Mouse (Mus musculus) forebrain, embryonic 15.5 days (tissue): Measurements from ENCODE around the gene 4930432M17Rik. TPM values are rescaled to one million over a fixed set of nuclear protein-coding genes. Genes with fewer than 3 reads are reported as not detected.

Source experiments
- ATAC-seq: fragments of 200-750 bp; cut with Nextera tagmentation; replicated peaks from 2 replicates; pipeline ENCODE4 v1.8.0; 2017; ENCODE audit warnings: mild to moderate bottlenecking, moderate TSS enrichment, moderate library complexity
- H3K27ac ChIP-seq: fragments of 300-500 bp; sonication (generic); replicated peaks from 2 replicates; pipeline ENCODE4 v1.5.1; 2015; ENCODE audit warnings: mild to moderate bottlenecking, inconsistent platforms
- H3K27me3 ChIP-seq: fragments of 300-500 bp; sonication (generic); 2 replicates; pipeline ENCODE4 v1.6.1; 2015; ENCODE audit warnings: inconsistent platforms
- H3K36me3 ChIP-seq: fragments of 300-500 bp; sonication (generic); 2 replicates; pipeline ENCODE4 v1.6.1; 2015; ENCODE audit warnings: mild to moderate bottlenecking, inconsistent platforms
- H3K4me1 ChIP-seq: fragments of 300-500 bp; sonication (generic); 2 replicates; pipeline ENCODE4 v1.6.1; 2015; ENCODE audit warnings: inconsistent platforms
- H3K4me2 ChIP-seq: fragments of 300-500 bp; sonication (generic); replicated peaks from 2 replicates; pipeline ENCODE4 v1.6.1; 2015; ENCODE audit warnings: mild to moderate bottlenecking, inconsistent platforms
- H3K4me3 ChIP-seq: fragments of 300-500 bp; sonication (generic); 2 replicates; pipeline ENCODE4 v1.5.1; 2015; ENCODE audit warnings: mild to moderate bottlenecking, inconsistent platforms
- H3K9ac ChIP-seq: fragments of 300-500 bp; sonication (generic); replicated peaks from 2 replicates; pipeline ENCODE4 v1.6.1; 2015; ENCODE audit warnings: mild to moderate bottlenecking, inconsistent platforms
- H3K9me3 ChIP-seq: fragments of 300-500 bp; sonication (generic); 2 replicates; pipeline ENCODE4 v1.6.1; 2016; ENCODE audit warnings: inconsistent platforms
- WGBS: fragments of 180-500 bp; shearing (Covaris S2); methylation state at CpG from one replicate; pipeline ENCODE4 v1.1.7; 2015; ENCODE audit warnings: mixed read lengths; 5-methylcytosine and 5-hydroxymethylcytosine counted together
- polyA plus RNA-seq: library from polyadenylated mRNA; unstranded; fragments of >200 nt; fragmentation: Nextera tagmentation; extraction: Ambion mirVana; gene quantifications from 2 replicates; pipeline ENCODE4 v1.2.1, GENCODE M21; 2015

Gene 4930432M17Rik
- polyA plus RNA-seq, 1 experiment from 2014 or later = not detected

DNA sequence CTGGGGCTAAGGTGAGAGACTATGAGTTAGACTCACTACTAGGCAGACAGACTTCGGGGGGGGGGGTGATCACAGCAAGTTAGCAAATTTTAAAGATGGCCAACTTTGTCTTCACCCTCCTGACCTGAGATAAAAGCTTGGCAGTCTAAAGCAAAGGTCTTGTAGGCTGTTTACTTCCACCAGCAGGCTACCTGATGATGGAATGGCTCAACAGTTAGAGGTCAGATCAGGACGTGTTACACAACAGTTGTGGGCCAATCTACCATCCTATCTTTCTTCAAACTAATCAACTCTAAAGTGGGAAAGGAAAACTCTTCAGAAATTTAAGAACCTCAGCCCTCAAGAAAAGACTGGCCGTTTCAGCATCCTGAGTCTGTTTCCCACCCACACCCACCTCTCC, 9.6 kb downstream of the 4930432M17Rik start:
- Histone ChIP-seq H3K4me2 (no peak overlapping the region), H3K9me3 (no peaks in the 10 kb centered on the region), H3K27me3 (no peaks in the 10 kb centered on the region), H3K4me1 (no peaks in the 10 kb centered on the region), H3K36me3 (no peaks in the 10 kb centered on the region), H3K27ac (no peak overlapping the region), H3K9ac (no peak overlapping the region), H3K4me3 (no peak overlapping the region)
- WGBS = 95% methylated on average over 3 of the region's 3 CpGs
- ATAC-seq = no peak

DNA sequence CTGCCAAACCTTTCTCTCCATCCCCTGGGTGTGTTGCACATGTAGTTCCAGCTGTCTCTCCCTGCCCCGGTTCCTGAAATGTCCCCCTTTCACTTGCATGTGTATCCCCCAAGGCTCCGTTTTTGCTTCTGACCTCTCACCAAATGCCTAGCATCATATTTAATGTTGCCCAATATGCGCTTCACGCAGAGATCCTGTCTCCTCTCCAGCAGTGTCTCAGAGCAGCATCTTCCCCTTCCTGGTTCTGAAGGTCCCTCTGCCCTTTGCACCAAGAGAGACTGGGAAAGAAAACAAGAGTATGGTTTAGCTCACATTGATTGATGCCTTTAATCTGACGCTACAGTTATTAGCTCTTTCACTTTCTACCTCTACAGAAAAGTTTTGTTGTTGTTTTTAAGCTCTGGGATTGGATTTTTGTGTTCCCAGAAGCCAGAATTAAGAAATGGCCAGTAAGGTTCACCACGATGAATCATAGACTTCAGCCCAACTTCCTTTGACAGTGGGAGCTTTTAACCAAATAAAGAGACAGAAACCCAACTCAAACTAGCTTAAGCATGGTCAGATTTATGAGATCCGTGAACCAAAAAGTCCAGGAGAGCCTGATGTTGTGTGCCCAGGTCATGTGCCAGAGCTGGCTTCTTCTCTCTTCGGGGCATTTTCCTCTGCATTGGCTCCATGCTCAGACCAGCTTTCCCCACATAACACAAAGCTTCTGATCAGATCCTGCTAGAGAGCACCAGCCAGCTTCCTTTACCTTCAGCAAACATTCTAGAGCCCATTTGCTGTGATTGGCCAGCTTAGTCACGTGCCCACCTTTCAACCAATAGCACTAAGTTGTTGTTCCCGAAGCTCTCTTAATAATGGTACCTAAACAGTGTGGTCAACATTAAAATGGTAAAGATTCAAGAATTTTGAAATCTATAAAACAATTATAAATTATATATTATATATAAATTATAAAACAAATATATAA, 12.2 kb downstream of the 4930432M17Rik start:
- WGBS = 92% methylated on average over 10 of the region's 10 CpGs
- Histone ChIP-seq H3K36me3 (no peaks in the 10 kb centered on the region), H3K27ac (no peak overlapping the region)

DNA sequence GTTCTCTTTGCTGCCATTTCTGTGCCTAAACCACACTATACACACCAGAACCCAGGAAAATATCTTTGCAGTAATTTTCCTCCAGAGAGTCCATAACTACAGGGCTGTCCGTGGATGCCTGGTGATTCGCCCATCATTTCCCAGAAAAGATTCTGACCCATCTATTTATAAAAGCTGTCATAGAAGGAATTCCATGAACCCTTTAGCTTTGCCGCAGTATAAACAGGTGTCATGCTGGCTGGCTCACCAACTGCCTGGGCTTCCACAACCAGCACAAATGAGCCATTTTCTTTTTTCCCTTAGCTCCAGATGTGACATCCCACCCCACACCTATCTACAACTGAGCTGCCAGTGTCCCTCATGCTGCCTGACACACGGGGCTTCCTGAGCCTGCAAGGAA, 14.0 kb downstream of the 4930432M17Rik start:
- H3K27ac ChIP-seq = no peak overlapping the region
- 85% methylated on average over 4 of the region's 4 CpGs for whole genome bisulfite sequencing
- H3K4me1 ChIP-seq = peaks cover 12% of the 10 kb centered on the region; the same call in 1 of the 2 replicates
- ATAC-seq = no peak
- H3K4me2 ChIP-seq = no peak overlapping the region
- no peaks in the 10 kb centered on the region for H3K36me3 ChIP-seq
- no peaks in the 10 kb centered on the region for H3K27me3 ChIP-seq
- no peaks in the 10 kb centered on the region for H3K9me3 ChIP-seq
- no peak overlapping the region for H3K9ac ChIP-seq
- H3K4me3 ChIP-seq = no peak overlapping the region

More for the DNA sequence above, 12.2 kb downstream of the 4930432M17Rik start:
- no peak overlapping the region for H3K9ac ChIP-seq
- H3K4me1 ChIP-seq = peaks cover 12% of the 10 kb centered on the region; the same call in 1 of the 2 replicates
- no peak overlapping the region for H3K4me3 ChIP-seq
- H3K27me3 ChIP-seq = no peaks in the 10 kb centered on the region
- H3K4me2 ChIP-seq = no peak overlapping the region
- no peaks in the 10 kb centered on the region for H3K9me3 ChIP-seq
- ATAC-seq = no peak

DNA sequence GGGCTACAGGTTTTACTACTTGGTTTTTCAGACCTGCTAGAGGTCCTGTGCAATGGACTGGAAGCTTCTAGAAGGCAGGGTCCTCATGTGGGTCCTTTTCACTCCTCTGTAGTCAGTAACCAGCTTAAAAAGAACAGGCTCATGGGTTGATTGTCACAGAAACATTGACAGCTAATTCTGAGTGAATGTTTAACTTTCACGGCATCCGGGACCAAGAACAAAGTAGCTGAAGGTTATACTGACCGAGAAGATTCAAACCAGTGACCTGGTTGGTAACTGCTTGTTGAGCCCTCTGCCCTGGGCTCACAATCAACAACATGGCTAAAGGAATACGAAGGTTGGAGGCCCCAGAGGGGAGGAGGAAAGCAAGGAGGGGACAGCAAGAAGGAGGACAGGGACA, 14.4 kb downstream of the 4930432M17Rik start:
- ATAC-seq = no peak
- Histone ChIP-seq H3K4me3 (no peak overlapping the region), H3K9me3 (no peaks in the 10 kb centered on the region), H3K27ac (no peak overlapping the region), H3K9ac (no peak overlapping the region), H3K4me1 (peaks cover 12% of the 10 kb centered on the region; the same call in 1 of the 2 replicates), H3K27me3 (no peaks in the 10 kb centered on the region), H3K4me2 (no peak overlapping the region), H3K36me3 (no peaks in the 10 kb centered on the region)
- 83% methylated on average over 4 of the region's 4 CpGs for WGBS

DNA sequence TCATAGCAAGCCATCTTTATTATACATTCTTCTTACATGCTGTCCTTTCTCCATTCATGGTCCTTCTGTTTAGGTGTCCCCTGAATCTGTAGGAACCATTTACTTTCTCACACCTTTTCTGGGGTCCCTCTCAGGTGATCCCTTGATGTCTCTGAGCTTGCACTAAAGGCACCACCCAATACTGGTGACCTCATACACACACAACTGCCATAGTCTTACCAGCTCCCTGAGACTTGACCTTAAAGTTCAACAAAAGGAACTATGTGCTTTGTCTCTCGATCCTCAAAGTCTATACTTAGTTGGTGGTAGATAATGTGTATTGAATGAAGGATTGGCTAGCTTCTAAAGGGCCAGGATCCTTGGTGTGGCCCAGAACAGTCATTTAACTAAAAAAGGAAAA, 15.4 kb downstream of the 4930432M17Rik start:
- Histone ChIP-seq H3K4me1 (peaks cover 12% of the 10 kb centered on the region; the same call in 1 of the 2 replicates), H3K9me3 (no peaks in the 10 kb centered on the region), H3K36me3 (no peaks in the 10 kb centered on the region), H3K27ac (no peak overlapping the region), H3K4me3 (no peak overlapping the region), H3K9ac (no peak overlapping the region), H3K4me2 (no peak overlapping the region), H3K27me3 (no peaks in the 10 kb centered on the region)
- WGBS = 23% methylated on average over 1 of the region's 1 CpGs
- ATAC-seq = peak; percentile 47; the same call in 1 of the 2 replicates

DNA sequence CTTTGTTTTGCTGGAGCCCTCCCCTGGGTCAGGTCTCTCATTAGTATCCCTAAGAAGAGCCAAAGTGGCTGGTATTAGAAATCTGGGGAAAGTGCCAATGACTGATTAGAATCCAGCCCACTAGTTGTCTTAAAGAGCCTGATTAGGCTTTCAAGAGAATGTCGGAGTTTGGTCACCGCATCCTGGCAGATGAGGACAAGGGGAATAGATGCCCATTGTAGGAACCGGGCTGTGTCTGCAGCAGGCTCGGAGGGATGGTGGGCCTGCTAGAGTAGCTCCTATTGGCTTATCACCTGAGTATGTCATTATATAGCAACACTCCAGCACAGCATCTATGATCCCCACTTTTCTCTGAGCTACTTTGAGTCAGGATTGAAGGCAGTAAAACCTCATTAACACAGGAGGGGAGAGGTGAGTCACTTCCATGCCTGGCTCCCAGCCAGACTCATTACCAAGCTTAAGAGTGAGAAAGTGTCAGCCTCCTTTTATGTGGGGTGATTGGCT, 15.9 kb downstream of the 4930432M17Rik start:
- peak; percentile 89 for ATAC-seq
- Histone ChIP-seq H3K9me3 (no peaks in the 10 kb centered on the region), H3K4me1 (peaks cover 12% of the 10 kb centered on the region; the same call in 1 of the 2 replicates), H3K27me3 (no peaks in the 10 kb centered on the region), H3K4me3 (no peak overlapping the region), H3K27ac (peak overlapping the region; percentile 41; the same call in 1 of the 2 replicates), H3K9ac (no peak overlapping the region), H3K4me2 (no peak overlapping the region), H3K36me3 (no peaks in the 10 kb centered on the region)
- whole genome bisulfite sequencing = 18% methylated on average over 4 of the region's 4 CpGs

DNA sequence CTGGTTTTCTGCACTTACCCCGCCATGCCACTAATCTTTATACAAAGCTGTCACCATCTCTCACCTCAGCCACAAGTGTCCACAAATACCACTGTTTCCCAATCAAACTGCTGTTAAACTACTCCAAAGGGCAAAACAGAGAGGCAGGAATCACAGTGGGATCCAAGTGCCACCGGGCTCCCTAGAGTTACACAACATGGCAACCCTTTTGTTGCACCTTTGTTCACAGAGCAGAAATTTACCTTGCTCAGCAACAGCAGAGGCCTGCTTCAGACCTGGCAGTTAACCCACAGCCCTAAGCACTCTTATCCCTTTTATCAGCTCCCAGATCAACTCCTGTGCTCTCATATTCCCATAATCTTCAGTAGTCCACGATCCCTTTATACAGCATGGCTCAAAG, 17.2 kb downstream of the 4930432M17Rik start:
- WGBS = 79% methylated on average over 3 of the region's 3 CpGs
- H3K9me3 ChIP-seq = no peaks in the 10 kb centered on the region
- H3K4me1 ChIP-seq = peaks cover 12% of the 10 kb centered on the region; the same call in 1 of the 2 replicates
- H3K4me3 ChIP-seq = no peak overlapping the region
- ATAC-seq = no peak
- H3K9ac ChIP-seq = no peak overlapping the region
- H3K4me2 ChIP-seq = no peak overlapping the region
- no peaks in the 10 kb centered on the region for H3K27me3 ChIP-seq
- no peak overlapping the region for H3K27ac ChIP-seq
- H3K36me3 ChIP-seq = no peaks in the 10 kb centered on the region

DNA sequence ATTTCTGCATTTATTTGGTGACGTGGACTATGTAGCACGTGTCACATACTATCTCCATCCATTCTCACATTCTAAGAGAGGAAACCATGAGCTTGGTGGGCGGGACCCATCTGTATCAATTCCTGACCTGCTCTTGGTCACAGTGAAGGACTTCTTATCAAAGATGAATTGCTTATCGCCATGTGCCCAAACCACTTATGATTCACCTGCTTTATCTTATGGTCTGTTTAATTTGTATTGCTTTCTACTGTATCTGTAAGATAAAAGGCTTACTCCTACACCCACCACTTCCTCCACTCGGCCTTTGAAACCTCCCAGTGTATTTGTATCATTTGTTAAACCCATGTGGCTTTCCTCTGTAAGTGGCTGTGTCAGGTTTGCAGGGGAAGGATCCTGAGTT, 18.5 kb downstream of the 4930432M17Rik start:
- Histone ChIP-seq H3K27me3 (no peaks in the 10 kb centered on the region), H3K4me2 (no peak overlapping the region), H3K9ac (no peak overlapping the region), H3K9me3 (no peaks in the 10 kb centered on the region), H3K27ac (no peak overlapping the region), H3K4me1 (peaks cover 12% of the 10 kb centered on the region; the same call in 1 of the 2 replicates), H3K36me3 (no peaks in the 10 kb centered on the region), H3K4me3 (no peak overlapping the region)
- no peak for ATAC-seq
- 91% methylated on average over 5 of the region's 5 CpGs for WGBS

DNA sequence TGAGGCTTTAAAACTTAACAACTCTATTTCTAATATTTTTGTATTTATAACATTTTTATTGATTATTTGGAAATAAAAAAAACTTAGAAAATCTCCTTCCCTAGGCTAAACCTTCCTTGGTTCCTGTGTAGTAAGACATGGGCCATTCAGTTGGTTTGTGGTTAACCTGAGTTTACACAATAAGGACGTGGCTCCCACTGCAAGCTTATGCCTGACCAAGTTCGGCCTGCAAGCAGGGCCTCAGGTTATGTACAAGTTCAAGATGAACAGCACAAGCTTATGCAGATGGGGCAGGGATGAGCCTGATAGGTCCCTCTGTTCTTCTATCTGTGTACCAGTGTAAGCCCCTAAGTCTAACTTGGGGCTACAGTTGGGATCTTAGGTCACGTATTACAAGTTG, 19.1 kb downstream of the 4930432M17Rik start:
- Histone ChIP-seq H3K36me3 (no peaks in the 10 kb centered on the region), H3K27me3 (no peaks in the 10 kb centered on the region), H3K9ac (no peak overlapping the region), H3K27ac (no peak overlapping the region), H3K4me1 (peaks cover 12% of the 10 kb centered on the region; the same call in 1 of the 2 replicates), H3K9me3 (no peaks in the 10 kb centered on the region), H3K4me3 (no peak overlapping the region), H3K4me2 (no peak overlapping the region)
- ATAC-seq = no peak
- 92% methylated on average over 3 of the region's 3 CpGs for WGBS

DNA sequence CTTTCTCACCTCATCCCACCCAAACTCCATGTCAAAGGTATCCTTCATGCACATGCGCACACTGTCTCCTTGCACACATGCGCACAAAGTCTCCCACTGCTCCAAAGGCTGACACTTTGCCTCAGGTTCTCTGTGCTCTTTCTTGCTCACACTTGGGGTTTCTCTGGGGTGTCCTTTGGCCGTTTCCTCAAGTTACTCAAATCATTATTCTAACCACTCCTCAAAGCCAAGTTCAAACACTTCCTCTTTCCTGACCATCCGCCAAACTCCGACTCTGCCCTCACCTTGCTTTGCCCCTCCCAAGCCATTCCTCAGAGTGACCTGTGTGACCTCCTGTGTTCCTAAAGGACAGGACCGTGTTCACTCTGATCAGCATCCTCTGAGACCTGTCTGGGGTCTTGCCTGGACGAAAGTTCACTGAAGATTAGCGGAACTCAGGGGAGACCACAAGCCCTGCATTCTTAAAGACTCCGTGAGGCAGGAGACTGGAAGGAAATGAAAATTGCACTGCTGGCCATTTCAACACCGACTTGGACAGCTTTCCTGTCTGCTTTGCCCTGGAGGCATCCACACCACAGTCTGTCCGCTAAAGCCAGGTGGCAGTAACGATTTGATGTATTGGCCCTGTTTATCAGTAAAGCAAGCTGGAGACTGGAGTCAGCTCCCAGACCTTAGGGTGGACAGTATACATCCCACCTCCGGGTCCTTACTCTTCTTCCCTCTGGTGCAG, 22.6 kb downstream of the 4930432M17Rik start:
- Histone ChIP-seq H3K27ac (no peak overlapping the region), H3K9me3 (no peaks in the 10 kb centered on the region), H3K9ac (no peak overlapping the region), H3K4me2 (no peak overlapping the region), H3K4me1 (no peaks in the 10 kb centered on the region), H3K4me3 (no peak overlapping the region), H3K27me3 (no peaks in the 10 kb centered on the region), H3K36me3 (no peaks in the 10 kb centered on the region)
- ATAC-seq = no peak
- WGBS = 83% methylated on average over 13 of the region's 13 CpGs

DNA sequence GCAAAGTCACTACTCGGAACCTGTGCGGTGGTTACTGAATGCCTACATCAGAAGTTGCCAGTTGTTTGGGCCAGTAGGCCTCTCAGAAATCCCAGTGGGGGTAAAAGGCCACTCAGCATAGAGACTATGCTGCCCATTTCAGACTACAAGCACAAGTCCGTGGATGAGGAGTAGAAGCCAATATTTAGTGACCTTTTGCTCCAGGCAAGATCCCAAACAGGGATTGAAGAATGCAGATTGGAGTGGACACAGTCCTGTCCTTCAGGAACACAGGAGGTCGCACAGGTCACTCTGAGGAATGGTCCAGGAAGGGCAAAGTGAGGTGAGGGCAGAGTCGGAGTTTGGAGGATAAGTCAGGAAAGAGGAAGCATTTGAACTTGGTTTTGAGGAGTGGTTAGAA, 23.2 kb downstream of the 4930432M17Rik start:
- H3K4me3 ChIP-seq = no peak overlapping the region
- no peaks in the 10 kb centered on the region for H3K4me1 ChIP-seq
- no peaks in the 10 kb centered on the region for H3K9me3 ChIP-seq
- no peak overlapping the region for H3K4me2 ChIP-seq
- H3K9ac ChIP-seq = no peak overlapping the region
- 85% methylated on average over 5 of the region's 5 CpGs for WGBS
- H3K27ac ChIP-seq = no peak overlapping the region
- H3K36me3 ChIP-seq = no peaks in the 10 kb centered on the region
- no peak for ATAC-seq
- H3K27me3 ChIP-seq = no peaks in the 10 kb centered on the region

DNA sequence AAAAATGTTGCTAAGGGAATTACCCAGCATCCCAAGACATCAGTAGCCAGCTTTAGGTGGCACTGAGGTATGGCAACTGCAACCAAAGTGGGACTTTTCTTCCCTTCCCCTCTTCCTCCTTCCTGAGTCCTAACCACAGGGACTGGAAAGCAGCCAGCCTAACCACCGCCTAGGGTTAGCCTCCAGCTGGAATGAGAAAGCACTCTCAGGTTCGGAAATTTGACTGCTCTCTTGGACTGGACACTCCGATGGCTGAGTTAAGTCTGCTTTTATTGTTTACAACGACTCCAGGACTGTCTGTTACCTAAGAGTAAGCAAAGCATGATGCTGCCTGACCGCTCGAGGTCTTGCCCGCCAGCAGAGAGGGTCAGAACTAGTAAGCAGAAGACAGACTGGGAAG, 26.6 kb downstream of the 4930432M17Rik start:
- Histone ChIP-seq H3K4me1 (peaks cover 25% of the 10 kb centered on the region), H3K27ac (no peak overlapping the region), H3K4me3 (no peak overlapping the region), H3K36me3 (no peaks in the 10 kb centered on the region), H3K9ac (no peak overlapping the region), H3K27me3 (no peaks in the 10 kb centered on the region), H3K9me3 (no peaks in the 10 kb centered on the region), H3K4me2 (no peak overlapping the region)
- no peak for ATAC-seq
- WGBS = 90% methylated on average over 7 of the region's 7 CpGs
